Mouse (Mus musculus) left cerebral cortex, adult 11 months (tissue): ENCODE data around the gene Car11.

Source experiments
- DNase-seq: peaks from one replicate; pipeline ENCODE4 v3.0.0; 2022; ENCODE audit warnings: low spot score

The Car11 gene

DNA sequence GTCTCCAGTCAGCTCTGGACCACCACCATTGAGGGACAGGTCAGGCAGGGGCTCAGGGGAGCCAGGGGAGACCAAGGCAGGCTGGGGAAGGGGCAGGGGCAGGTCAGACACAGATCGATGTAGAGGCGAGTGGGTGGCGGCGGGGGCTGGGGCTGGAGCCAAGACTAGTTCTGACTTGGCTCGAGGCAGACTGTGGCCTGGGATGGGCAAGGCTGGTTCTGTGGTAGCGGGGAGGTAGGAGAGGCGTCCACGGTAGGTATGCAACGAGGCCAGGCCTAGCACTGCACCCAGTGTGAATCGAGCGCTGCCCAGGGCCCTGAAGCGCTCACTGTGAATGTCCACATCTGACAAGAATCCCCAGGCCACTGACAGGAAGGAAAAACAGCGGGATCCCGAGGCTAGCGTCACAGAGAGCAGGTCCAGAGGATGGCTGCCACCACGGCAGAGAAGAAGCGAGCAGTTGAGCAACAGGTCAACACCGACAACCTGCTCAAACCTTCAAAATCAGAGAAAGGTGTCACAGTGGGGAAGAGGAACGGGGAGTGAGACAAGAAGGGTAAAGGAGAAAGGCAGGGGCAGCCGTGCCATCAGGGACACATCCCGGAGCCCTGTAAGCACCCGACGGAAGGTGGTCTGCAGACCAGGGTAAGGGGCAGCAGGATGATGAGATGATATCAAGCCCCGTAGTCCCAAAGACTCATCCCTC, 11.8 kb downstream of the Car11 start:
- DNase-seq = no peak

- DNase-seq = no peak
Measured at GRCm38 (mm10) chr7:45712022-45712757, 12.5 kb downstream of the Car11 start.

DNA sequence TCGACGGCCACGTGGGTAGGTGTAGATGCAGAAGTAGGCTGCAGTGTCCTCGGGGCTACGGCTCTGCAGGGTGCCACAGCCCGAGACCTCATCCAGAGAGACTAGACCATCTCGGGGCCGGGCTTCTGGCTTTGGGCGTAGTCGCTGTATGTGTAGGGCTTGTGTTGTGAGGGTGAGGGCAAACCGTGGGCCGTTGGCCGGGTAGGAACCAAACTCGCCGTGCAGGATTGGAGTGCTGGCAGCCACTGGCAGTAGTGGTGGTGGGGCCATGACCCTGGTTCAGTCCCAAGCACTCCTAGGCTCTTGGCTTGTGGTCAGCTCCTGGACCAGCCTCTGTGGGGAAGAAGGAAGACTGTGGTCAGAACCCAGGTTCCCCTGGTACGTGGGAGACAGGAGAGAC, 13.8 kb downstream of the Car11 start:
- no peak for DNase-seq

GRCm38 (mm10) chr7:45713881-45714520, 14.4 kb downstream of the Car11 start:
- no peak for DNase-seq

DNA sequence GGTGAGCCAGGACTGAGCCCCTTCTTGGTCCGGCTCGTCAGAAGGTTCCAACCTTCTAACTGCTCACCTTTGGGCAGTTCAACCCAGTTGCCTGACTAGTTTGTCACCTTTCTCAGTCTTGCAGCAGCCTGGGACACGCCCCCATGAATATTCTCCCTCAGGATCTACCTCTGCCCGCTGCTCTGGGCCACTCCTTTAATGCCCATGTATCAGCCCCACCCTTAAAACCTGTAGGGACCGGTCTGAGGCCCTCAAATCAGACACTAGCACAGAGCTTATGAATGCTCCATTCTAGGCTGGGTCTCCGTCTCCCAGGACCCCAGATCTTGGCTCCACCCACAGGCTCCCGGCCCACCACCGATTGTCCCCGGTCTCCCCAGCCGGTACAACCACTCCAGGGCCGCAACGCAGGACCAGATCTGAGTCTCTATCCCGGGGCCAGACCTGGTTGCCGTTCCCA, 15.0 kb downstream of the Car11 start:
- no peak for DNase-seq

GRCm38 (mm10) chr7:45715090-45715708, 15.6 kb downstream of the Car11 start, which contains the start of gene Rpl18:
Gene Rpl18, plus strand, starts transcription at chr7:45715457.
- peak; percentile 97 for DNase-seq

DNA sequence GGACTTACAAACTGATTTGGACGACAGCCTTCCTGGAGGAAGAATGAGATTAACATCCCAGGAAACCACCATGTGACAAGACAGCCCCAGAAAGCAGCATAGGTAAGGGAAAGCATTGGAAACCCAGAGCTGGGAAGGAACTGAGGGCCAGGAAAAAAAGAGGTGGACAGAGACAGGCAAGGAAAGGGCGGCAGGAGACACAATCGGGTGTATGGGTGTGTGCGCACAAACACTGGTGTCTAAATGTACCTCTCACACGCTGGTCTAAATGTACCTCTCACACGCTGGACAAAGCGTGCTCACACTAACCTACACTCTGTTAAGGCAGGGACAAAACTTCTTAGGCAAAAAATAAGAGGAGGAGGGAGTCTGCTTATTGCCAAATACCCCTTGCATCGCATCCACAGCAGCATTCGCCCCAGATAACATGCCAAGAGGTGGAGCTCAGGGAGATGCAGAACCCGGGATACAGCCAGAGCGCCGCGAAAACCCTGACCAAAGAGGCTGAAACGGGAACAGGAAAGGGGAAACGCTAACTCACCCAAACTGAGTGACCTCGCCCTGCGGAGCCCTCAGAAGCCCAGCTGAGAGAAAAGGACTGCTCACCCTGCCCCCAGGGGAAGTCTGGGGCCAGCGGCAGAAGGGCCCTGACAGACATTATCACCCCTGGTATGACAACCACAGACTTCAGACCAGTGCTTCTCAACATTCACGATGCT, 16.3 kb downstream of the Car11 start:
- DNase-seq = no peak

- no peak for DNase-seq
Measured at GRCm38 (mm10) chr7:45716460-45716857, 16.8 kb downstream of the Car11 start.

DNA sequence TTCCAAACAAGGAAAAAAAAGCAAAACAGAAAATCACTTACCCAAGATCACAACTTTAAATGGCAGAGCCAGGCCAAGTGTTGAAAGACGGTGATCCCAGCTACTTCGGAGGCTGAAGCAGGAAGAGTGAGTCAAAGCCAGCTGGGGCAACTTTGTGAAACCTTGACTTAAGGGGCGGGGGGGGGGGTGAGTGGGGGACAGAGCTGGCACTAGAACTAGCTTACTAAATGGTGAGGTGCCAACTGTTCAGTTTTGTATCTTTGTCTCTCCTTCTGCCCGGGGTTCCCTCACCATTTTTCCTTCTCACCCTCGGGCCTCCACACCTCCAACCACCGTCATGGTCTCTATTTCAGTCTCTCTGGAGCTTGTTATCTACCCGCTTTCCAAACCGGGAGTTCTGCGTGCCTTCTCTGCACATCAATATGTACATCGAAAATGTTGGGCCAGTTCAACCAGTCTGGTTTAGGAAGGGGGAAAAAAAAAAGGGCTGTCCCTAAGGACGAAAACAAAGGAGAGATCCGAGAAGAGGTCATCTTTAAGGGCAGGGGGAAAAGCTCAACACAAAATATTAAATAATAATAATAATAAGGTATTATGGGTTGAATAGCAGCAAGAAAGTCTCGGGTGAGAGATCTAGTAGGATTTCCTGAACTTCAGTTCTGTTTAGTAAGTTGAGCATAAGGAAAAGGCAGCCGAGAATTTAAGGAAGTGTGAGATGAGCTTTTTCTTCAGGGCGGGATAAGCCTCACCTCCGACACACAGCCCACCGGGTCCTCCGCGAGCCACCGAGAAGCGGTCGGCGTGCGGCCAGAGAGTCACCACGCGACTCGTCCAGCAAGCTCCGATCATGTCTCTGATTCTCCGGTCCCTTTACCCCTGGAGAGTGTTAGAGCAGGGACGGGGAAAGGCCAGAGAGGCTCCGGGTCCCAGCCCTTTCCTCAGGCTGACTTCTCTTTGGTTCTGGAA, 17.6 kb downstream of the Car11 start:
- DNase-seq = no peak

GRCm38 (mm10) chr7:45717918-45718297, 18.3 kb downstream of the Car11 start, which contains the start of gene Sphk2:
Gene Sphk2, minus strand, starts transcription at chr7:45718002.
- DNase-seq = peak; percentile 99

- no peak for DNase-seq
Measured at GRCm38 (mm10) chr7:45718331-45718730, 18.7 kb downstream of the Car11 start.

- no peak for DNase-seq
Measured at GRCm38 (mm10) chr7:45719180-45719579, 19.5 kb downstream of the Car11 start.

GRCm38 (mm10) chr7:45719738-45720412, 20.2 kb downstream of the Car11 start:
- DNase-seq = no peak

GRCm38 (mm10) chr7:45720413-45721233, 21.0 kb downstream of the Car11 start, which contains the start of gene Fam83e:
Gene Fam83e, plus strand, starts transcription at chr7:45721212.
- no peak for DNase-seq

DNA sequence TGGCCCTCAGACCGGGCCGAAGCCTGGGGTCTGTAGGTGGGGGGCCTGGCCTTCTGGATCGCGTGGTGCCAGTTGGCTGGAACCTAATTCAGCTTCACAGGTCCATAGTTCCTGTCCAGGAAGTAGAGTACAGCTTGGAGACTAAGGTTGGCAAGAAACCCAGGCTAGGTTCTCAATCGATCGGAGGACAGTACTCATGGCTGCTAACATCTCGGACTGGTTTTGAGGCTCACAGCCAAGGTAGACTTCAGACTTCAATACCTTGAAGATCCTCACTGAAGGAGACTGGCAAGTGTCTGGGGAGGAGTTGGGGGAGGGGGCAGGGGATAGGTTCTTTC, 21.6 kb downstream of the Car11 start:
- no peak for DNase-seq

GRCm38 (mm10) chr7:45721642-45722347, 22.2 kb downstream of the Car11 start:
- no peak for DNase-seq

- DNase-seq = no peak
Measured at GRCm38 (mm10) chr7:45722348-45722713, 22.7 kb downstream of the Car11 start.

DNA sequence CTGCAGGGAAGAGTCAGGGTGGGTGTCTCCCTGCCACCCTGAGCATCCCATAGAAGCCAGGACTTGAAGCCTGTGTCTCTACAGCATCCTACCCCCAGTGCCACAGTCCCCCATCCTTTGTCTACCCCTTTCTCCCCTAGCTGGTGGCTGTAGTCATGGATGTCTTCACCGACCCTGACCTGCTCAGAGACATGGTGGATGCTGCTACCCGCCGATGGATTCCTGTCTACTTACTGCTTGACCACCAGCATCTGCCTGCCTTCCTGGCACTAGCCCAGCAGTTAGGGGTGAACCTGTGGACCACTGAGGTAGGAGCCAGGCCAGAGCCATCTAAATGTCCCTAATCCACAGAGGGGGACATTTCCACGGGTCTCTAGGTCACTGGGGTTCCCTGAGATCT, 23.7 kb downstream of the Car11 start:
- no peak for DNase-seq

- DNase-seq = no peak
Measured at GRCm38 (mm10) chr7:45723781-45724180, 24.1 kb downstream of the Car11 start.
